20 mouse cellular contexts compared by ENCODE assay signal in genomic region chr1:136886678-136887077, GRCm38 (mm10).
A peak's percentile ranks its signal among the peaks of the same experiment; 100 is the strongest.
DNase-seq lines count a peak whose midpoint lies in the region; ATAC-seq and TF ChIP-seq lines count a peak whose summit lies in the region.
"Had no signal": no experiment of that assay in that cellular context is flagged by ENCODE, and none has a peak within 500 bp of the region (broad histone marks: within the 10 kb centered on the region; RNA-seq: fewer than 3 reads in every experiment).

No protein-coding gene starts in this region.

- H3K36me3 ChIP-seq in lung, embryonic 15.5 days = no peaks in the 10 kb centered on the region
- H3K36me3 ChIP-seq in lung, postnatal 0 days (ENCODE audit: insufficient read depth, low read length) = no peaks in the 10 kb centered on the region
- no peaks in the 10 kb centered on the region for H3K36me3 ChIP-seq in liver, embryonic 11.5 days (ENCODE audit: control insufficient read depth, insufficient read depth, low read length)
- H3K36me3 ChIP-seq in liver, postnatal 0 days (replicated peaks; ENCODE audit: insufficient read depth, low read length) = no peaks in the 10 kb centered on the region
- H3K36me3 ChIP-seq: embryonic facial prominence, embryonic 13.5 days; forebrain, embryonic 12.5 days; heart, embryonic 12.5 days; hindbrain, embryonic 12.5 days had no signal

- H3K4me2 ChIP-seq in lung, embryonic 15.5 days = peak overlapping the region; percentile 4; the same call in 1 of the 2 replicates
- H3K4me2 ChIP-seq in lung, postnatal 0 days (replicated peaks; ENCODE audit: low read depth, low read length) = no peak overlapping the region
- no peak overlapping the region for H3K4me2 ChIP-seq in liver, embryonic 11.5 days
- H3K4me2 ChIP-seq in liver, postnatal 0 days (ENCODE audit: low read depth, low read length) = no peak overlapping the region
- H3K4me2 ChIP-seq: embryonic facial prominence, embryonic 13.5 days; forebrain, embryonic 12.5 days; heart, embryonic 12.5 days; hindbrain, embryonic 12.5 days had no signal

- peaks cover 8% of the 10 kb centered on the region; the same call in 1 of the 2 replicates for H3K4me1 ChIP-seq in lung, embryonic 15.5 days
- H3K4me1 ChIP-seq in lung, postnatal 0 days (ENCODE audit: insufficient read depth, low read depth, low read length) = 0 out of 2 replicates have a peak, but pooled peaks cover 4% of the 10 kb centered on the region
- peaks cover 5% of the 10 kb centered on the region for H3K4me1 ChIP-seq in liver, embryonic 11.5 days (replicated peaks; ENCODE audit: control insufficient read depth, insufficient read depth, low read length)
- H3K4me1 ChIP-seq in liver, postnatal 0 days (ENCODE audit: insufficient read depth) = peaks cover 3% of the 10 kb centered on the region; the same call in 1 of the 2 replicates
- H3K4me1 ChIP-seq: embryonic facial prominence, embryonic 13.5 days; hindbrain, embryonic 12.5 days had no signal

- H3K27ac ChIP-seq in lung, embryonic 15.5 days = no peak overlapping the region
- no peak overlapping the region for H3K27ac ChIP-seq in lung, postnatal 0 days (ENCODE audit: low read length)
- no peak overlapping the region for H3K27ac ChIP-seq in liver, embryonic 11.5 days (ENCODE audit: low read depth, low read length)
- H3K27ac ChIP-seq in liver, postnatal 0 days (ENCODE audit: low read depth) = no peak overlapping the region
- H3K27ac ChIP-seq: embryonic facial prominence, embryonic 13.5 days; forebrain, embryonic 12.5 days; gastrocnemius, adult 2 months; hindbrain, embryonic 12.5 days had no signal

- TF ChIP-seq EP300 in lung, postnatal 0 days (IDR thresholded peaks at IDR 0.05) = no peak
- no peak for TF ChIP-seq EP300 in liver, postnatal 0 days (IDR thresholded peaks at IDR 0.05; ENCODE audit: low read depth)

- no peak for TF ChIP-seq CTCF in lung, postnatal 0 days (IDR thresholded peaks at IDR 0.05)
- TF ChIP-seq CTCF in liver, postnatal 0 days (IDR thresholded peaks at IDR 0.05; ENCODE audit: low read depth) = no peak

- no peak for ATAC-seq in lung, embryonic 15.5 days (ENCODE audit: borderline replicate concordance, extremely low read depth, low FRiP score, low TSS enrichment)
- ATAC-seq in lung, postnatal 0 days = no peak
- no peak; the same call in 1 of the 2 replicates for ATAC-seq in liver, embryonic 11.5 days (replicated peaks; ENCODE audit: low FRiP score)
- no peak for ATAC-seq in liver, postnatal 0 days
- ATAC-seq: forebrain, embryonic 16.5 days had no signal

- no peak overlapping the region for H3K9ac ChIP-seq in lung, embryonic 15.5 days
- H3K9ac ChIP-seq in lung, postnatal 0 days (replicated peaks; ENCODE audit: low read depth) = no peak overlapping the region
- no peak overlapping the region for H3K9ac ChIP-seq in liver, embryonic 11.5 days (ENCODE audit: low read depth, low read length)
- no peak overlapping the region for H3K9ac ChIP-seq in liver, postnatal 0 days (replicated peaks)
- H3K9ac ChIP-seq: embryonic facial prominence, embryonic 13.5 days; forebrain, embryonic 12.5 days; heart, embryonic 12.5 days; hindbrain, embryonic 12.5 days had no signal

- 17% methylated on average over 6 of the region's 6 CpGs for WGBS in lung, embryonic 15.5 days
- WGBS in lung, postnatal 0 days = 29% methylated on average over 5 of the region's 6 CpGs
- 57% methylated on average over 6 of the region's 6 CpGs for WGBS in liver, embryonic 11.5 days
- WGBS in liver, postnatal 0 days (ENCODE audit: insufficient replicate concordance) = 27% methylated on average over 6 of the region's 6 CpGs

- no peak overlapping the region for H3K4me3 ChIP-seq in lung, embryonic 15.5 days
- H3K4me3 ChIP-seq in lung, postnatal 0 days (ENCODE audit: low read depth, low read length) = no peak overlapping the region
- no peak overlapping the region for H3K4me3 ChIP-seq in liver, embryonic 11.5 days (ENCODE audit: low read depth, low read length)
- no peak overlapping the region for H3K4me3 ChIP-seq in liver, postnatal 0 days (ENCODE audit: low read depth, low read length)
- H3K4me3 ChIP-seq: embryonic facial prominence, embryonic 13.5 days; forebrain, embryonic 12.5 days; gastrocnemius, adult 2 months; heart, embryonic 12.5 days; hindbrain, embryonic 12.5 days had no signal

- DNase-seq in lung, postnatal 0 days (ENCODE audit: low spot score) = no peak
- peak; percentile 46 for DNase-seq in liver, embryonic 11.5 days (ENCODE audit: low spot score)
- DNase-seq in liver, postnatal 0 days = peak; percentile 50
- peak; percentile 77 for DNase-seq in yolk sac, embryonic 10.5 days (ENCODE audit: low spot score)
- DNase-seq in kidney, postnatal 25 days = no peak
- no peak for DNase-seq in frontal cortex, adult 2 months (ENCODE audit: extremely low spot score in 1 of 2, low spot score in 1 of 2)
- DNase-seq: adrenal gland, adult 2 months; adrenal gland, postnatal 25 days; cerebellum, adult 18-20 months; cerebellum, adult 9-11 months; cerebellum, postnatal 36 days; gastrocnemius, adult 2 months; gastrocnemius, postnatal 25 days; heart, postnatal 36 days had no signal

- no peaks in the 10 kb centered on the region for H3K27me3 ChIP-seq in lung, embryonic 15.5 days
- H3K27me3 ChIP-seq in lung, postnatal 0 days (replicated peaks; ENCODE audit: insufficient read depth, low read length) = no peaks in the 10 kb centered on the region
- H3K27me3 ChIP-seq in liver, embryonic 11.5 days (replicated peaks; ENCODE audit: control insufficient read depth, insufficient read depth, low read length) = no peaks in the 10 kb centered on the region
- no peaks in the 10 kb centered on the region for H3K27me3 ChIP-seq in liver, postnatal 0 days (ENCODE audit: insufficient read depth, low read length)
- H3K27me3 ChIP-seq: embryonic facial prominence, embryonic 13.5 days; forebrain, embryonic 12.5 days; heart, embryonic 12.5 days; hindbrain, embryonic 12.5 days had no signal

- H3K9me3 ChIP-seq in lung, embryonic 15.5 days = no peaks in the 10 kb centered on the region
- H3K9me3 ChIP-seq in lung, postnatal 0 days (ENCODE audit: low read length) = no peaks in the 10 kb centered on the region
- H3K9me3 ChIP-seq in liver, embryonic 11.5 days (ENCODE audit: control insufficient read depth, low read length) = no peaks in the 10 kb centered on the region
- no peaks in the 10 kb centered on the region for H3K9me3 ChIP-seq in liver, postnatal 0 days (ENCODE audit: low read length)
- H3K9me3 ChIP-seq: embryonic facial prominence, embryonic 13.5 days; forebrain, embryonic 12.5 days; heart, embryonic 12.5 days; hindbrain, embryonic 12.5 days had no signal

Comparison
In these comparisons a context has a peak if more than half of its experiments do, and no peak if none do; other contexts are left out.
1. DNase-seq: peak in liver, embryonic 11.5 days (single experiment), liver, postnatal 0 days (single experiment) and yolk sac, embryonic 10.5 days (single experiment); none in lung, postnatal 0 days (single experiment), kidney, postnatal 25 days (0 of 2) and frontal cortex, adult 2 months (0 of 2).